17 mouse cellular contexts compared by ENCODE assay signal in genomic region chr8:109764031-109764430, GRCm38 (mm10).
"Had no signal": no experiment of that assay in that cellular context is flagged by ENCODE, and none has a peak within 500 bp of the region (broad histone marks: within the 10 kb centered on the region; RNA-seq: fewer than 3 reads in every experiment).

No protein-coding gene starts in this region.

- H3K4me2 ChIP-seq: lung, embryonic 14.5 days; midbrain, embryonic 12.5 days; neural tube, embryonic 13.5 days; neural tube, embryonic 15.5 days; stomach, embryonic 15.5 days had no signal

- H3K4me1 ChIP-seq: midbrain, embryonic 10.5 days; midbrain, embryonic 12.5 days; neural tube, embryonic 13.5 days; neural tube, embryonic 15.5 days; stomach, embryonic 15.5 days had no signal

- H3K4me3 ChIP-seq: midbrain, embryonic 10.5 days; midbrain, embryonic 12.5 days; myocyte; neural tube, embryonic 13.5 days; neural tube, embryonic 15.5 days; stomach, embryonic 15.5 days had no signal

- ATAC-seq: midbrain, embryonic 16.5 days had no signal

- H3K9ac ChIP-seq: lung, embryonic 14.5 days; midbrain, embryonic 12.5 days; neural tube, embryonic 13.5 days; neural tube, embryonic 15.5 days; stomach, embryonic 15.5 days had no signal

- H3K9me3 ChIP-seq: neural tube, embryonic 15.5 days; stomach, embryonic 15.5 days had no signal

- H3K27ac ChIP-seq: midbrain, embryonic 10.5 days; midbrain, embryonic 12.5 days; neural tube, embryonic 13.5 days; neural tube, embryonic 15.5 days; stomach, embryonic 15.5 days; stomach, postnatal 0 days had no signal

- H3K36me3 ChIP-seq: midbrain, embryonic 10.5 days; midbrain, embryonic 12.5 days; neural tube, embryonic 13.5 days; neural tube, embryonic 15.5 days; stomach, embryonic 15.5 days had no signal

- H3K27me3 ChIP-seq: midbrain, embryonic 12.5 days; neural tube, embryonic 13.5 days; neural tube, embryonic 15.5 days; stomach, embryonic 15.5 days had no signal

- DNase-seq: lung, adult 18-20 months; lung, embryonic 14.5 days; lung, postnatal 10 days; lung, postnatal 4 days; midbrain, embryonic 14.5 days; right cerebral cortex, postnatal 14 days; thymus, adult 2 months; thymus, postnatal 25 days; thymus, postnatal 4 days had no signal
